Mouse (Mus musculus) cortical plate, adult 2 months (tissue): Measurements from ENCODE around the gene Nmnat3. TPM values are rescaled to one million over a fixed set of nuclear protein-coding genes. Genes with fewer than 3 reads are reported as not detected.

Source experiments
- H3K27ac ChIP-seq: fragments of 200-500 bp; 2 replicates; pipeline ENCODE4 v1.5.1; 2012; ENCODE audit warnings: low read length, control low read depth, inconsistent platforms; ENCODE audit not compliant: insufficient read depth
- H3K4me1 ChIP-seq: fragments of 200-500 bp; 2 replicates; pipeline ENCODE4 v1.6.1; 2011; ENCODE audit warnings: low read length; ENCODE audit not compliant: control insufficient read depth, insufficient read depth
- H3K4me3 ChIP-seq: fragments of 200-500 bp; 2 replicates; pipeline ENCODE4 v1.5.1; 2011; ENCODE audit warnings: mild to moderate bottlenecking, low read length, control low read depth; ENCODE audit not compliant: insufficient read depth
- CTCF ChIP-seq: fragments of 200-500 bp; IDR thresholded peaks from 2 replicates; pipeline ENCODE4 v1.5.1; 2011; ENCODE audit warnings: mild to moderate bottlenecking, control low read depth, low read length; ENCODE audit not compliant: insufficient read depth; ENCODE audit errors: extremely low read depth
- POLR2A ChIP-seq: fragments of 200-500 bp; IDR thresholded peaks from 2 replicates; pipeline ENCODE4 v1.6.1; 2011; ENCODE audit warnings: mild to moderate bottlenecking, low read length, control low read depth; ENCODE audit not compliant: insufficient read depth; ENCODE audit errors: extremely low read depth
- polyA plus RNA-seq: library from polyadenylated mRNA; depleted of rRNA; stranded (reverse); fragments of >200 nt; gene quantifications from 2 replicates; pipeline ENCODE4 v1.2.3, GENCODE M21; 2012

Gene Nmnat3
- polyA plus RNA-seq, 1 experiment: 2.9 TPM

GRCm38 (mm10) chr9:98407771-98408170 is 120.5 kb downstream of the Nmnat3 start:
- TF ChIP-seq CTCF (no peak), POLR2A (no peak)
- Histone ChIP-seq H3K4me1 (no peaks in the 10 kb centered on the region), H3K27ac (no peak overlapping the region), H3K4me3 (no peak overlapping the region)

- Histone ChIP-seq H3K4me3 (no peak overlapping the region), H3K27ac (no peak overlapping the region), H3K4me1 (no peaks in the 10 kb centered on the region)
- TF ChIP-seq CTCF (peak; percentile 89), POLR2A (no peak)
Measured at GRCm38 (mm10) chr9:98409137-98409536, 121.9 kb downstream of the Nmnat3 start.

GRCm38 (mm10) chr9:98415427-98415826 is 128.2 kb downstream of the Nmnat3 start:
- no peak overlapping the region for H3K27ac ChIP-seq
- no peak overlapping the region for H3K4me3 ChIP-seq
- TF ChIP-seq CTCF: no peak
- no peak for TF ChIP-seq POLR2A
- no peaks in the 10 kb centered on the region for H3K4me1 ChIP-seq

- Histone ChIP-seq H3K27ac (no peak overlapping the region), H3K4me3 (no peak overlapping the region), H3K4me1 (no peaks in the 10 kb centered on the region)
- TF ChIP-seq CTCF (peak; percentile 67), POLR2A (no peak)
Measured at GRCm38 (mm10) chr9:98417919-98418318, 130.7 kb downstream of the Nmnat3 start.

- TF ChIP-seq CTCF (no peak), POLR2A (no peak)
- Histone ChIP-seq H3K27ac (no peak overlapping the region), H3K4me3 (no peak overlapping the region), H3K4me1 (no peaks in the 10 kb centered on the region)
Measured at GRCm38 (mm10) chr9:98418346-98418745, 131.1 kb downstream of the Nmnat3 start.

- Histone ChIP-seq H3K27ac (no peak overlapping the region), H3K4me3 (no peak overlapping the region), H3K4me1 (no peaks in the 10 kb centered on the region)
- TF ChIP-seq CTCF (no peak), POLR2A (no peak)
Measured at GRCm38 (mm10) chr9:98420666-98421065, 133.4 kb downstream of the Nmnat3 start.

GRCm38 (mm10) chr9:98421903-98422302 is 134.7 kb downstream of the Nmnat3 start:
- Histone ChIP-seq H3K27ac (no peak overlapping the region), H3K4me3 (no peak overlapping the region), H3K4me1 (no peaks in the 10 kb centered on the region)
- TF ChIP-seq POLR2A (no peak), CTCF (no peak)

GRCm38 (mm10) chr9:98422656-98423055 is 135.4 kb downstream of the Nmnat3 start, which contains the start of gene Rbp1:
Rbp1 (plus strand) TSS chr9:98422961.
- Histone ChIP-seq H3K27ac (no peak within 1 kb of the TSS), H3K4me3 (no peak within 1 kb of the TSS), H3K4me1 (no peaks in the 10 kb centered on the region)
- TF ChIP-seq POLR2A (no peak), CTCF (no peak)

- TF ChIP-seq CTCF (no peak), POLR2A (no peak)
- Histone ChIP-seq H3K4me3 (no peak overlapping the region), H3K4me1 (no peaks in the 10 kb centered on the region), H3K27ac (no peak overlapping the region)
Measured at GRCm38 (mm10) chr9:98423691-98424090, 136.5 kb downstream of the Nmnat3 start.

GRCm38 (mm10) chr9:98424291-98424690 is 137.1 kb downstream of the Nmnat3 start:
- Histone ChIP-seq H3K27ac (no peak overlapping the region), H3K4me1 (peaks cover 2% of the 10 kb centered on the region), H3K4me3 (peak overlapping the region; percentile 21; the same call in 1 of the 2 replicates)
- TF ChIP-seq CTCF: no peak
- no peak for TF ChIP-seq POLR2A

GRCm38 (mm10) chr9:98424725-98425210 is 137.5 kb downstream of the Nmnat3 start:
- TF ChIP-seq POLR2A (no peak), CTCF (no peak)
- no peak overlapping the region for H3K27ac ChIP-seq
- H3K4me3 ChIP-seq: peak overlapping the region; percentile 21
- peaks cover 5% of the 10 kb centered on the region for H3K4me1 ChIP-seq

GRCm38 (mm10) chr9:98425351-98425880 is 138.2 kb downstream of the Nmnat3 start:
- TF ChIP-seq POLR2A (no peak), CTCF (no peak)
- H3K4me1 ChIP-seq: peaks cover 5% of the 10 kb centered on the region
- H3K4me3 ChIP-seq: no peak overlapping the region
- H3K27ac ChIP-seq: no peak overlapping the region
